Mouse (Mus musculus) stomach, embryonic 16.5 days (tissue): Measurements from ENCODE around the gene Olfr1009. TPM values are rescaled to one million over a fixed set of nuclear protein-coding genes. Genes with fewer than 3 reads are reported as not detected.
"Not testable (repeated sequence)": the region's sequence is repeated elsewhere in the genome, so short reads cannot be mapped to it uniquely, and the experiment has no call there.

Experiments used
- ATAC-seq: fragments of 200-750 bp; cut with Nextera tagmentation; 2 replicates; pipeline ENCODE4 v1.8.0; 2017; ENCODE audit warnings: moderate number of reproducible peaks, moderate TSS enrichment; ENCODE audit not compliant: insufficient read depth, low FRiP score
- H3K27ac ChIP-seq: fragments of 300-500 bp; sonication (generic); 2 replicates; pipeline ENCODE4 v1.5.1; 2014; ENCODE audit warnings: low read length
- H3K27me3 ChIP-seq: fragments of 300-500 bp; sonication (generic); 2 replicates; pipeline ENCODE4 v1.6.1; 2014; ENCODE audit warnings: low read length, control low read depth, mixed read lengths; ENCODE audit not compliant: control insufficient read depth, insufficient read depth
- H3K36me3 ChIP-seq: fragments of 300-500 bp; sonication (generic); 2 replicates; pipeline ENCODE4 v1.6.1; 2014; ENCODE audit warnings: low read length; ENCODE audit not compliant: control insufficient read depth, insufficient read depth
- H3K4me1 ChIP-seq: fragments of 300-500 bp; sonication (generic); 2 replicates; pipeline ENCODE4 v1.6.1; 2014; ENCODE audit warnings: low read length, control low read depth, mixed read lengths; ENCODE audit not compliant: control insufficient read depth, insufficient read depth
- H3K4me2 ChIP-seq: fragments of 300-500 bp; sonication (generic); 2 replicates; pipeline ENCODE4 v1.6.1; 2014; ENCODE audit warnings: low read depth, low read length, mixed read lengths
- H3K4me3 ChIP-seq: fragments of 300-500 bp; sonication (generic); replicated peaks from 2 replicates; pipeline ENCODE4 v1.5.1; 2014; ENCODE audit warnings: mild to moderate bottlenecking, low read length
- H3K9ac ChIP-seq: fragments of 300-500 bp; sonication (generic); 2 replicates; pipeline ENCODE4 v1.6.1; 2014; ENCODE audit warnings: low read length
- H3K9me3 ChIP-seq: fragments of 300-500 bp; sonication (generic); replicated peaks from 2 replicates; pipeline ENCODE4 v1.6.1; 2016; ENCODE audit warnings: low read length, control low read depth; ENCODE audit not compliant: control insufficient read depth
- WGBS: fragments of 180-500 bp; shearing (Covaris S2); extraction: QIAGEN DNeasy Blood & Tissue Kit; methylation state at CpG from one replicate; pipeline ENCODE4 v1.1.7; 2014; 5-methylcytosine and 5-hydroxymethylcytosine counted together
- polyA plus RNA-seq: library from polyadenylated mRNA; unstranded; fragments of >200 nt; fragmentation: Nextera tagmentation; extraction: Ambion mirVana; gene quantifications from 2 replicates; pipeline ENCODE4 v1.2.1, GENCODE M21; 2015

Olfr1009 gene
- polyA plus RNA-seq: not detected in 2 replicates

DNA sequence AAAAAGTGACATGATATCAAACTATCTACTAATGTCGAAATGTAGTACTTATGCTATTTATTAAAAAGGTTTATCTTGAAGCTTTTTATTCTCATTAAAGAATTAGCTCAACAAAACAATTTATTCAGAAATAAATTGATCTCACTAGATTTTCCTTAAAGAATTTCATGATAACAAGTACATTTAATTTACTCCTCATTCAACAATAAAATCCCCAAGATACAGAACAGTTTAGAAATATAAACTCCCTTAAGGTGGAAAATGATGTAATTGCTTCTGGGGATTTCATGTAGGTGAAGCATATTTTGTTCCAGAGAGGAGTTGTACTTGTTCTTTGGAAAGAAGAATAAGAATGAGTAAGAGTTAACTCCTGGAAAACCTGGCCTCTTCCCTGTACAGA is at the start of gene Olfr1009:
Olfr1009 (plus strand) TSS at position 301 of the 400 bp plus-strand sequence.
- Histone ChIP-seq H3K36me3 (no peaks in the 10 kb centered on the region), H3K4me3 (no peak within 1 kb of the TSS), H3K4me1 (no peaks in the 10 kb centered on the region), H3K9me3 (no peaks in the 10 kb centered on the region), H3K27me3 (no peaks in the 10 kb centered on the region), H3K9ac (no peak within 1 kb of the TSS), H3K4me2 (no peak within 1 kb of the TSS), H3K27ac (no peak within 1 kb of the TSS)
- 83% methylated on average over 1 of the region's 1 CpGs for WGBS
- no peak for ATAC-seq

DNA sequence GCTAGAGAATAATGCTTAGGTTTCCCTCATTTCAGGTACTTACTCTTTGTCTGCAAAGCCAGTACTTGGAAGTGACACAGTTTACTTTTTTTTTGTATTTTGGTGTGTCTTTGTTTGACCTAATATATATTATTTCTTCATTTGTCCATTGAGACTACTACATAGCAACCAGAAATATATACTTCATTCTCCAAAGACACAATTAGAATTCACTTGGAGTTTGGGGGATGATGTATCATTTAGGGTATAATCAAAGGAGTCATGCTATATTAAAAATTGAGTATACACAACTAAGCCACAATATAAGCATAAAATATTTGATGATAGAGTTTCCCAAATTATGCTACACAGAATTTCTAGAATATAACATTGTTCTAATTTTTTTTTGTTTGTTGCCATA is 36.6 kb upstream of the Olfr1009 start, which contains the start of gene Olfr1006:
Olfr1006 (minus strand) TSS at position 101 of the 400 bp plus-strand sequence.
- H3K27ac ChIP-seq: no peak within 1 kb of the TSS
- no peaks in the 10 kb centered on the region for H3K9me3 ChIP-seq
- no peak within 1 kb of the TSS for H3K4me2 ChIP-seq
- H3K36me3 ChIP-seq: no peaks in the 10 kb centered on the region
- H3K4me1 ChIP-seq: no peaks in the 10 kb centered on the region
- no peak within 1 kb of the TSS for H3K9ac ChIP-seq
- no peak for ATAC-seq
- no peak within 1 kb of the TSS for H3K4me3 ChIP-seq
- no peaks in the 10 kb centered on the region for H3K27me3 ChIP-seq

- no peak within 1 kb of the TSS for H3K27ac ChIP-seq
- H3K4me2 ChIP-seq: no peak within 1 kb of the TSS
- no peaks in the 10 kb centered on the region for H3K27me3 ChIP-seq
- ATAC-seq: no peak
- H3K36me3 ChIP-seq: no peaks in the 10 kb centered on the region
- no peaks in the 10 kb centered on the region for H3K9me3 ChIP-seq
- no peak within 1 kb of the TSS for H3K9ac ChIP-seq
- no peaks in the 10 kb centered on the region for H3K4me1 ChIP-seq
- no peak within 1 kb of the TSS for H3K4me3 ChIP-seq
These were observed 26.1 kb upstream of the Olfr1009 start, which contains the start of gene Olfr1008 for GRCm38 (mm10) chr2:85689131-85689530. Gene Olfr1008 (plus strand): TSS chr2:85689431.

DNA sequence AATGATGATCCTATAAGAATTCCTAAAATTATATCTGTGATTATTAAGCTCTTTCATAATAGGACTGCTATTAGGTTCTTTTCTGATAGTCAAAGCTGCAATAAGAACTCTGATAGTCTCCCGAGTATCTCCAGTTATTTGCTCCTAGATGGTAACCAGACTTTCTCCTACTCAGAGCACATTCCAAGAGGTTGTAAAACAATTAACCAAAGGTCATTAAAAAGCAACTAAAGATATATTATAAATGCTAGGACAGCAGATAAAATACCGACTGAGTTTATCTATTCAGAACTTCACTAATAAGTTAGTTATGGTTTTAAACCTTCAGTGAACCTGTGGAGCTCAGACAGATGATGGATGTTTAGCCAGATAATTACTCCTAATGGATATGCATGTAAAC is 4.5 kb upstream of the Olfr1009 start:
- not testable (repeated sequence) for ATAC-seq, H3K4me3 ChIP-seq, H3K4me1 ChIP-seq, H3K4me2 ChIP-seq, H3K27me3 ChIP-seq, H3K9me3 ChIP-seq, H3K9ac ChIP-seq, H3K36me3 ChIP-seq, H3K27ac ChIP-seq
- WGBS: 37% methylated on average over 2 of the region's 2 CpGs

- Histone ChIP-seq H3K27ac (no peak overlapping the region), H3K36me3 (no peaks in the 10 kb centered on the region), H3K9me3 (no peaks in the 10 kb centered on the region), H3K4me2 (no peak overlapping the region), H3K27me3 (no peaks in the 10 kb centered on the region), H3K4me1 (no peaks in the 10 kb centered on the region), H3K9ac (no peak overlapping the region), H3K4me3 (no peak overlapping the region)
- WGBS: 8% methylated on average over 1 of the region's 1 CpGs
- no peak for ATAC-seq
These were observed 4.1 kb upstream of the Olfr1009 start for GRCm38 (mm10) chr2:85711159-85711558.

GRCm38 (mm10) chr2:85725793-85726192 is 10.6 kb downstream of the Olfr1009 start:
- Histone ChIP-seq H3K9ac (no peak overlapping the region), H3K4me2 (no peak overlapping the region), H3K9me3 (no peaks in the 10 kb centered on the region), H3K27me3 (no peaks in the 10 kb centered on the region), H3K27ac (no peak overlapping the region), H3K4me1 (no peaks in the 10 kb centered on the region), H3K4me3 (no peak overlapping the region), H3K36me3 (no peaks in the 10 kb centered on the region)
- ATAC-seq: no peak
- 11% methylated on average over 3 of the region's 3 CpGs for WGBS

DNA sequence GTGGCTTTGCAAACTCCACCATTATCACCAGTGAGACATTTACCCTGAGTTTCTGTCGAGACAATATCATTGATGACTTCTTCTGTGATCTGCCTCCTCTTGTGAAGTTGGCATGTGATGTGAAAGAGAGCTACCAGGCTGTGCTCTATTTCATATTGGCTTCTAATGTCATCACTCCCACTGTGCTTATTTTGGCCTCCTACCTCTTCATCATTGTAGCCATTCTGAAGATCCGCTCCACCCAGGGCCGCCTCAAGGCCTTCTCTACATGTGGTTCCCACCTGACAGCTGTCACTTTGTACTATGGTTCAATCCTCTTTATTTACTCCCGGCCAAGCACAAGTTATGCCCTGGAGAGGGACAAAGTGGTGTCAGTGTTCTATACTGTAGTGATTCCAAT is 38.6 kb downstream of the Olfr1009 start:
- Histone ChIP-seq H3K4me1 (no peaks in the 10 kb centered on the region), H3K36me3 (no peaks in the 10 kb centered on the region), H3K9me3 (no peaks in the 10 kb centered on the region), H3K4me3 (no peak overlapping the region), H3K4me2 (no peak overlapping the region), H3K9ac (no peak overlapping the region), H3K27me3 (no peaks in the 10 kb centered on the region), H3K27ac (no peak overlapping the region)
- 84% methylated on average over 4 of the region's 4 CpGs for WGBS
- no peak for ATAC-seq

DNA sequence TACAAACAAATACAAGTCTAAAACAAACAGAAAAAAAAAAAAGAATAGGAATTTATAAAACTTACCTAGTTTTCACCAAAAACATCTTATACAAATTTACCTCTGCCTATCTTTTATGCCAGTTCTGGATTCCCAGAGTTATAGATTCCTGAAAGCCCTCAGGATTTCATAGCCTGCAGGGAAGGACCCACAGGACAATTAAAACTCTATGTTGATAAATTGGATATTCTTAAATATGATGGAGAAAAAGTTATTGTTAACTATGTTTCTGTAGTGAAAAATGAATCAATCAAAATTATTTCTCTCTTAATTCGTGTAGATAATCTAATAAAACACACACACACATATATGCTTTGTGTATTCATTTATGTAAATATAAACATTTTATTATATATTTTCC is 47.4 kb downstream of the Olfr1009 start, which contains the start of gene Olfr1012:
Olfr1012 (minus strand) TSS at position 101 of the 400 bp plus-strand sequence.
- ATAC-seq: no peak
- Histone ChIP-seq H3K9ac (no peak within 1 kb of the TSS), H3K9me3 (no peaks in the 10 kb centered on the region), H3K4me2 (no peak within 1 kb of the TSS), H3K36me3 (no peaks in the 10 kb centered on the region), H3K4me1 (no peaks in the 10 kb centered on the region), H3K4me3 (no peak within 1 kb of the TSS), H3K27me3 (no peaks in the 10 kb centered on the region), H3K27ac (no peak within 1 kb of the TSS)
- WGBS: 55% methylated on average over 1 of the region's 1 CpGs

- no peaks in the 10 kb centered on the region for H3K9me3 ChIP-seq
- H3K4me2 ChIP-seq: no peak within 1 kb of the TSS
- H3K27me3 ChIP-seq: no peaks in the 10 kb centered on the region
- no peaks in the 10 kb centered on the region for H3K36me3 ChIP-seq
- H3K27ac ChIP-seq: no peak within 1 kb of the TSS
- ATAC-seq: no peak
- H3K9ac ChIP-seq: no peak within 1 kb of the TSS
- H3K4me3 ChIP-seq: no peak within 1 kb of the TSS
- H3K4me1 ChIP-seq: no peaks in the 10 kb centered on the region
These were observed 51.6 kb downstream of the Olfr1009 start, which contains the start of gene Olfr1013 for GRCm38 (mm10) chr2:85766798-85767197. Gene Olfr1013 (plus strand): TSS chr2:85767098.

GRCm38 (mm10) chr2:85772413-85772812 is 57.2 kb downstream of the Olfr1009 start, which contains the start of gene Olfr1014:
Gene Olfr1014 (plus strand): TSS chr2:85772713.
- H3K4me2 ChIP-seq: no peak within 1 kb of the TSS
- H3K27ac ChIP-seq: no peak within 1 kb of the TSS
- H3K4me1 ChIP-seq: no peaks in the 10 kb centered on the region
- no peak for ATAC-seq
- no peaks in the 10 kb centered on the region for H3K27me3 ChIP-seq
- no peak within 1 kb of the TSS for H3K9ac ChIP-seq
- no peak within 1 kb of the TSS for H3K4me3 ChIP-seq
- H3K36me3 ChIP-seq: no peaks in the 10 kb centered on the region
- H3K9me3 ChIP-seq: no peaks in the 10 kb centered on the region
